Mouse (Mus musculus) brain, embryonic 14.5 days (tissue): ENCODE results near the gene Bahd1. TPM values are rescaled to one million over a fixed set of nuclear protein-coding genes. Genes with fewer than 3 reads are reported as not detected.

Experiments used
- DNase-seq: peaks from one replicate; pipeline ENCODE4 v3.0.0-alpha.2; 2011; ENCODE audit warnings: low read depth
- CTCF ChIP-seq: fragments of 200-500 bp; IDR thresholded peaks from 2 replicates; pipeline ENCODE4 v1.5.1; 2012; ENCODE audit warnings: inconsistent platforms, mild to moderate bottlenecking, moderate library complexity, borderline replicate concordance; ENCODE audit not compliant: insufficient read depth, insufficient read length; ENCODE audit errors: extremely low read depth
- POLR2A ChIP-seq: fragments of 200-500 bp; IDR thresholded peaks from 2 replicates; pipeline ENCODE4 v1.6.1; 2012; ENCODE audit warnings: mild to moderate bottlenecking, inconsistent platforms, borderline replicate concordance; ENCODE audit not compliant: poor library complexity, insufficient read depth, insufficient read length, severe bottlenecking; ENCODE audit errors: extremely low read depth
- polyA plus RNA-seq: library from polyadenylated mRNA; depleted of rRNA; stranded (reverse); fragments of >200 nt; gene quantifications from 2 replicates; pipeline ENCODE4 v1.2.3, GENCODE M21; 2012; rRNA removed

The Bahd1 gene
- polyA plus RNA-seq, 1 experiment = 25.7 TPM

- DNase-seq = no peak
- no peak for TF ChIP-seq POLR2A
- no peak for TF ChIP-seq CTCF
These were observed 59.5 kb downstream of the Bahd1 start for GRCm38 (mm10) chr2:118959644-118960043.

- no peak for TF ChIP-seq CTCF
- TF ChIP-seq POLR2A = no peak
- no peak for DNase-seq
These were observed 60.2 kb downstream of the Bahd1 start for GRCm38 (mm10) chr2:118960413-118960812.

GRCm38 (mm10) chr2:118961546-118961945, 61.4 kb downstream of the Bahd1 start:
- no peak for DNase-seq
- TF ChIP-seq POLR2A (no peak), CTCF (no peak)

GRCm38 (mm10) chr2:118963007-118963675, 63.0 kb downstream of the Bahd1 start:
- DNase-seq = peak; percentile 9
- TF ChIP-seq POLR2A (no peak), CTCF (no peak)

GRCm38 (mm10) chr2:118963676-118964012, 63.5 kb downstream of the Bahd1 start:
- TF ChIP-seq POLR2A (no peak), CTCF (no peak)
- peak; percentile 42 for DNase-seq

GRCm38 (mm10) chr2:118969585-118970147, 69.5 kb downstream of the Bahd1 start:
- DNase-seq = no peak
- no peak for TF ChIP-seq CTCF
- TF ChIP-seq POLR2A = no peak

- DNase-seq = no peak
- TF ChIP-seq CTCF (no peak), POLR2A (no peak)
These were observed 71.9 kb downstream of the Bahd1 start for GRCm38 (mm10) chr2:118972048-118972447.

GRCm38 (mm10) chr2:118972687-118973376, 72.7 kb downstream of the Bahd1 start:
- TF ChIP-seq CTCF (peak; percentile 95), POLR2A (no peak)
- peak; percentile 93 for DNase-seq

Other genes with a start within 250 kb of the Bahd1 start
- 24.9 and 41.3 TPM in 2 replicates for gene Pak6, start 237.1 kb upstream of the Bahd1 start, polyA plus RNA-seq
- 0.14 and 0.62 TPM in 2 replicates for gene Ankrd63, start 196.4 kb upstream of the Bahd1 start, polyA plus RNA-seq
- 0.95 and 1.1 TPM in 2 replicates for gene Plcb2, start 171.9 kb upstream of the Bahd1 start, polyA plus RNA-seq
- gene Inafm2, start 154.6 kb upstream of the Bahd1 start, polyA plus RNA-seq = 11.1 and 11.7 TPM in 2 replicates
- gene Ccdc9b, start 137.7 kb upstream of the Bahd1 start, polyA plus RNA-seq = 2.3 TPM in 2 replicates
- gene Phgr1, start 127.6 kb upstream of the Bahd1 start, polyA plus RNA-seq = 0.16 TPM in 1 of 2 replicates, not detected in the other
- 75.9 and 108 TPM in 2 replicates for gene Disp2, start 120.7 kb upstream of the Bahd1 start, polyA plus RNA-seq
- 24.4 and 34.1 TPM in 2 replicates for gene Knstrn, start 86.4 kb upstream of the Bahd1 start, polyA plus RNA-seq
- 57.5 and 60.2 TPM in 2 replicates for gene Ivd, start 38.4 kb upstream of the Bahd1 start, polyA plus RNA-seq
- gene Chst14, start 26.1 kb downstream of the Bahd1 start, polyA plus RNA-seq = 8.4 and 10.7 TPM in 2 replicates
- gene Ccdc32, start 129.0 kb downstream of the Bahd1 start, polyA plus RNA-seq = 20.9 and 23.0 TPM in 2 replicates
- gene Rpusd2, start 134.4 kb downstream of the Bahd1 start, polyA plus RNA-seq = 8.0 and 8.4 TPM in 2 replicates
- 2.4 and 3.3 TPM in 2 replicates for gene Knl1, start 146.7 kb downstream of the Bahd1 start, polyA plus RNA-seq
- 11.9 and 16.4 TPM in 2 replicates for gene Rad51, start 212.4 kb downstream of the Bahd1 start, polyA plus RNA-seq